In genomic region chr15:51681191-51681590, GRCm38 (mm10) we compare ENCODE assay signal across 28 mouse cellular contexts.
"Had no signal": no experiment of that assay in that cellular context is flagged by ENCODE, and none has a peak within 500 bp of the region (broad histone marks: within the 10 kb centered on the region; RNA-seq: fewer than 3 reads in every experiment).

No protein-coding gene starts in this region.

- H3K9ac ChIP-seq: embryonic facial prominence, embryonic 12.5 days; embryonic facial prominence, embryonic 13.5 days; embryonic facial prominence, embryonic 15.5 days; forebrain, embryonic 12.5 days; forebrain, embryonic 13.5 days; forebrain, embryonic 15.5 days; forebrain, postnatal 0 days had no signal

- H3K27me3 ChIP-seq: embryonic facial prominence, embryonic 12.5 days; embryonic facial prominence, embryonic 13.5 days; embryonic facial prominence, embryonic 15.5 days; forebrain, embryonic 12.5 days; forebrain, embryonic 13.5 days; forebrain, embryonic 15.5 days had no signal

- ATAC-seq: forebrain, embryonic 13.5 days; forebrain, embryonic 14.5 days; forebrain, embryonic 15.5 days; forebrain, embryonic 16.5 days; forebrain, postnatal 0 days had no signal

- H3K36me3 ChIP-seq: embryonic facial prominence, embryonic 10.5 days; embryonic facial prominence, embryonic 12.5 days; embryonic facial prominence, embryonic 13.5 days; embryonic facial prominence, embryonic 15.5 days; forebrain, embryonic 10.5 days; forebrain, embryonic 12.5 days; forebrain, embryonic 15.5 days had no signal

- H3K4me2 ChIP-seq: embryonic facial prominence, embryonic 12.5 days; embryonic facial prominence, embryonic 13.5 days; embryonic facial prominence, embryonic 15.5 days; forebrain, embryonic 12.5 days; forebrain, embryonic 13.5 days; forebrain, embryonic 15.5 days had no signal

- H3K9me3 ChIP-seq: embryonic facial prominence, embryonic 10.5 days; embryonic facial prominence, embryonic 12.5 days; embryonic facial prominence, embryonic 13.5 days; embryonic facial prominence, embryonic 15.5 days; forebrain, embryonic 10.5 days; forebrain, embryonic 12.5 days; forebrain, embryonic 13.5 days; forebrain, embryonic 15.5 days had no signal

- H3K4me3 ChIP-seq: embryonic facial prominence, embryonic 10.5 days; embryonic facial prominence, embryonic 12.5 days; embryonic facial prominence, embryonic 13.5 days; embryonic facial prominence, embryonic 15.5 days; erythroblast, embryonic 14.5 days; forebrain, embryonic 10.5 days; forebrain, embryonic 12.5 days; forebrain, embryonic 13.5 days; forebrain, embryonic 15.5 days; gastrocnemius, adult 2 months; heart, adult 2 months had no signal

- H3K4me1 ChIP-seq: embryonic facial prominence, embryonic 12.5 days; forebrain, embryonic 10.5 days; forebrain, embryonic 12.5 days; forebrain, embryonic 13.5 days; forebrain, embryonic 15.5 days had no signal

- H3K27ac ChIP-seq: embryonic facial prominence, embryonic 10.5 days; embryonic facial prominence, embryonic 12.5 days; embryonic facial prominence, embryonic 13.5 days; embryonic facial prominence, embryonic 15.5 days; forebrain, embryonic 10.5 days; forebrain, embryonic 12.5 days; forebrain, embryonic 13.5 days; forebrain, embryonic 15.5 days; gastrocnemius, adult 2 months; heart, adult 2 months had no signal

- DNase-seq: cerebellum, adult 2 months; cerebellum, adult 8-10 months; cerebellum, adult 9-10 months; cerebellum, adult 9-11 months; cerebellum, postnatal 10 days; cerebellum, postnatal 14 days; cerebellum, postnatal 25 days; cerebellum, postnatal 36 days; embryo, embryonic 11 days; forebrain, postnatal 0 days; gastrocnemius, adult 2 months; gastrocnemius, postnatal 10 days; gastrocnemius, postnatal 14 days; gastrocnemius, postnatal 25 days; gastrocnemius, postnatal 36 days; heart, adult 18-20 months; heart, adult 2 months had no signal
